Mouse (Mus musculus) small intestine, adult 2 months (tissue): ENCODE results near the gene Als2cl.

Experiments
- CTCF ChIP-seq: fragments of 200-500 bp; IDR thresholded peaks from 2 replicates; pipeline ENCODE4 v1.5.1; 2012; ENCODE audit warnings: low read depth, mild to moderate bottlenecking, control low read depth, inconsistent platforms, low read length, moderate library complexity, mixed read lengths; ENCODE audit not compliant: insufficient replicate concordance, insufficient read length; ENCODE audit errors: extremely low read depth
- POLR2A ChIP-seq: fragments of 200-500 bp; IDR thresholded peaks from 2 replicates; pipeline ENCODE4 v1.6.1; 2012; ENCODE audit warnings: low read depth, mild to moderate bottlenecking, control low read depth, inconsistent platforms, low read length, moderate library complexity

DNA sequence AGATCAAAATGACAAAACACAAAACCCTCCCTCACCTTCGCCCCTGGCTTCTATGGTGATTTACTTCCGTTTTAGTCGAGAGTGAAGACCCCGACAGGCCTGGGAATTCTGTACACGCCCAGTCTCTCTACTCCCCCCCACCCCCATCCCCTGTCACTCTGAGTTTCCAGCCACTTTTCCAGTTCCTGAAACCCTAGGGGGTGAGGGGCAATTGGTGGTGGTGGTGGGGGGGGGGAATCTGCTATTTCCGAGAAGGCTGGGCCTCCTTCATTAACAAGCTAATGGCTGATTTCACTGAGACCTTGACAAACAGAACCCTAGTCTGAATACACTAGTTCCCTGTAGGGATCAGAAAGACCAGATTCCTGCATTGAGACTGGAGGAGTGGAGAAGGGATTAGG is 67.6 kb downstream of the Als2cl start:
- TF ChIP-seq CTCF (no peak), POLR2A (no peak)
